Mouse (Mus musculus) erythroblast, embryonic 14.5 days (primary cell): ENCODE measurements at regions not wholly inside any gene's neighbourhood (a gene's known extent, or its start where the extent isn't known, plus 50 kb on each side); places are given as distances from the start of the nearest gene placed in this dataset.

Source experiments
- H3K27me3 ChIP-seq: 2 replicates; pipeline ENCODE4 v1.6.1; 2012; ENCODE audit warnings: inconsistent platforms; ENCODE audit not compliant: control insufficient read depth
- H3K36me3 ChIP-seq: 2 replicates; pipeline ENCODE4 v1.6.1; 2012; ENCODE audit warnings: mild to moderate bottlenecking, inconsistent platforms; ENCODE audit not compliant: control insufficient read depth
- H3K4me1 ChIP-seq: 2 replicates; pipeline ENCODE4 v1.6.1; 2012; ENCODE audit warnings: inconsistent platforms; ENCODE audit not compliant: control insufficient read depth
- H3K4me3 ChIP-seq: replicated peaks from 2 replicates; pipeline ENCODE3; 2012; ENCODE audit warnings: moderate library complexity, mild to moderate bottlenecking, inconsistent platforms
- H3K9me3 ChIP-seq: 2 replicates; pipeline ENCODE4 v1.6.1; 2012; ENCODE audit warnings: low read length, inconsistent platforms, mixed read lengths; ENCODE audit not compliant: control insufficient read depth
- GATA1 ChIP-seq: IDR thresholded peaks from 2 replicates; pipeline ENCODE4 v1.6.1; 2012; ENCODE audit warnings: low read length, inconsistent platforms, mixed read lengths
- TAL1 ChIP-seq: IDR thresholded peaks from 3 replicates; pipeline ENCODE4 v1.6.1; 2012; ENCODE audit warnings: low read length, inconsistent platforms, mixed read lengths

GRCm38 (mm10) chr10:70826706-70827105 lies 170.9 kb upstream of the Phyhipl start:
- Histone ChIP-seq H3K9me3 (peaks cover 38% of the 10 kb centered on the region), H3K27me3 (no peaks in the 10 kb centered on the region)
- no peak for TF ChIP-seq GATA1

GRCm38 (mm10) chr10:70825451-70825850 lies 169.7 kb upstream of the Phyhipl start:
- Histone ChIP-seq H3K27me3 (no peaks in the 10 kb centered on the region), H3K9me3 (peaks cover 32% of the 10 kb centered on the region), H3K4me1 (no peaks in the 10 kb centered on the region), H3K36me3 (no peaks in the 10 kb centered on the region), H3K4me3 (no peak overlapping the region)
- TF ChIP-seq GATA1 (no peak), TAL1 (no peak)

More at GRCm38 (mm10) chr10:70826706-70827105, 170.9 kb upstream of the Phyhipl start:
- no peak overlapping the region for H3K4me3 ChIP-seq
- no peaks in the 10 kb centered on the region for H3K36me3 ChIP-seq
- no peaks in the 10 kb centered on the region for H3K4me1 ChIP-seq

GRCm38 (mm10) chr10:70824461-70824860 lies 168.7 kb upstream of the Phyhipl start:
- Histone ChIP-seq H3K9me3 (peaks cover 25% of the 10 kb centered on the region), H3K27me3 (no peaks in the 10 kb centered on the region), H3K4me3 (no peak overlapping the region), H3K36me3 (no peaks in the 10 kb centered on the region), H3K4me1 (no peaks in the 10 kb centered on the region)
- TF ChIP-seq TAL1 (no peak), GATA1 (no peak)

GRCm38 (mm10) chr10:70819951-70820350 lies 164.2 kb upstream of the Phyhipl start:
- no peak overlapping the region for H3K4me3 ChIP-seq
- no peaks in the 10 kb centered on the region for H3K27me3 ChIP-seq
- TF ChIP-seq GATA1 = no peak
- TF ChIP-seq TAL1 = no peak
- H3K9me3 ChIP-seq = peaks cover 21% of the 10 kb centered on the region
- no peaks in the 10 kb centered on the region for H3K4me1 ChIP-seq
- H3K36me3 ChIP-seq = no peaks in the 10 kb centered on the region

- Histone ChIP-seq H3K36me3 (no peaks in the 10 kb centered on the region), H3K4me1 (no peaks in the 10 kb centered on the region), H3K27me3 (no peaks in the 10 kb centered on the region), H3K9me3 (peaks cover 28% of the 10 kb centered on the region), H3K4me3 (no peak overlapping the region)
- no peak for TF ChIP-seq TAL1
- TF ChIP-seq GATA1 = no peak
These were observed 158.8 kb upstream of the Phyhipl start for GRCm38 (mm10) chr10:70814354-70815131.

DNA sequence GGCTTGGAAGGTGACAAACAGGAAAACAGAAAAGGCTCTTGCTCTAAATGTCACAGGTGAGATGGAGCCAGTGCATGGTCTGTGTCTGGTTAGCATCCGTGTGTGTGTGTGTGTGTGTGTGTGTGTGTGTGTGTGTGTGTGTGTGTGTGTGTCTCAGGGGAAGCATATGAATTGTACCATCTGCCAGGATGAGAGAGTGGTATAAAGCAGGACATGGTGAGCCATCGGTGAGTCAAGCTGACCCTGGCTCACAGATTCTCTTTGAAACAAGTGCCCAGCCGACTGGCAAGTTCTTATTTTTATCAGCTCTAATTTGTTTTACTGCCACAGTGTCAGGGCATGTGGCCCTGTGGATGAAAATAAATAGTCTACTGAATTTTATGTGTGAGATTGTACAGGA lies 153.6 kb upstream of the Phyhipl start:
- H3K4me1 ChIP-seq = no peaks in the 10 kb centered on the region
- peaks cover 51% of the 10 kb centered on the region for H3K9me3 ChIP-seq
- TF ChIP-seq GATA1 (no peak), TAL1 (no peak)
- H3K4me3 ChIP-seq = no peak overlapping the region
- no peaks in the 10 kb centered on the region for H3K27me3 ChIP-seq
- no peaks in the 10 kb centered on the region for H3K36me3 ChIP-seq

- Histone ChIP-seq H3K4me3 (no peak overlapping the region), H3K4me1 (no peaks in the 10 kb centered on the region), H3K27me3 (no peaks in the 10 kb centered on the region), H3K9me3 (peaks cover 57% of the 10 kb centered on the region), H3K36me3 (no peaks in the 10 kb centered on the region)
- TF ChIP-seq GATA1 = no peak
- TF ChIP-seq TAL1 = no peak
These were observed 151.1 kb upstream of the Phyhipl start for GRCm38 (mm10) chr10:70806786-70807385.

DNA sequence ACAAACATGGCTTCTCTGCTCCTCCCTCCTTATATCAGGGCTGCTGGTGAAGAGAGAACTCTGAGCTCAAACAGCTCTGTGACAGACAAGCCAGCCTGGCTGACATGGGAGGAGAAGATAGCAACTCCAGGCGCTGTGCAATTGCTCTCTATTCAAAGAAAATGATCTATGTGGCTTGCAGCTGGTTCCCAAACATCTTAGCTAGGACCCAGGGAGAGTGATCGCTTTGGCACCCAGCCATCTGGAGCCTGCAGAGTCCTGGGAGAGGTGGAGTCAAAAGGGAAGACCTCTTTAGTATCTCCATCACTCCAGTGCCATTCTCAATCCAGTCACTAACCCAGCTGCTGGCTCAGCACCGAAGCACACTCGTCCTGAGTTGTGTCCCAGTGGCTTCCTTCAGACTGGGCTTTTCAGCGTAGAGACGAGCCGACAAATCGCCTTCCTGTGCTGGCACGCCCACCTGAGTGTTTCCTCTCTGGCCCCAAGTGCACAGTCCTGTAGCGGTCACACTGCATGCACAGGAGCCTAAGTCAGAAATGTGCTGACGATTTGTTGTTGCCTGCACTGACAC lies 145.1 kb upstream of the Phyhipl start:
- Histone ChIP-seq H3K4me3 (no peak overlapping the region), H3K36me3 (no peaks in the 10 kb centered on the region), H3K4me1 (no peaks in the 10 kb centered on the region), H3K27me3 (no peaks in the 10 kb centered on the region), H3K9me3 (peaks cover 50% of the 10 kb centered on the region)
- TF ChIP-seq TAL1 (no peak), GATA1 (no peak)

GRCm38 (mm10) chr10:70799906-70800305 lies 144.1 kb upstream of the Phyhipl start:
- Histone ChIP-seq H3K4me1 (no peaks in the 10 kb centered on the region), H3K27me3 (no peaks in the 10 kb centered on the region), H3K4me3 (no peak overlapping the region), H3K36me3 (no peaks in the 10 kb centered on the region), H3K9me3 (peaks cover 49% of the 10 kb centered on the region)
- TF ChIP-seq GATA1 (no peak), TAL1 (no peak)
